ENCODE assay signal across 24 mouse cellular contexts in the genomic region with DNA sequence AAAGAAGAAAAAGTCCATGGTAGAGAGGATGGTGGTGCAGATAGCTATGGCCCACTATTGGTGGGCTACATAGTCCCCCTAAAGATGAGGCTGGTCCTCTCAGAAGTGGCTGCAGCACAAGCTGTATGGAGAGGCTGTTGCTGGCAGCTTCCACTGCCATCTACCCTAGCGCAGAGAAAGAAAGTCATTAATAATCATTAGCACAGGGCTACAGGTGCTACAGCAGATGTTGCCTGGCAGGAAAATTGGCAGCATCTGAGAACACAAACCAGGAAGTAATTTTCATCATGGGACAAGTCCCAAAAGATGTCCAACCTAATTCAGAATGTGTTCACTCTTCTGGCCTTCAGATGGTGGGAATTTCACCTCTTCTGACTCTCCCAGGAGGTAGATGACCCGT.
DNase-seq lines count a peak whose midpoint lies in the region; ATAC-seq and TF ChIP-seq lines count a peak whose summit lies in the region.
"Had no signal": no experiment of that assay in that cellular context is flagged by ENCODE, and none has a peak within 500 bp of the region (broad histone marks: within the 10 kb centered on the region; RNA-seq: fewer than 3 reads in every experiment).

No protein-coding gene starts in this region.

- peak; percentile 63; the same call in 1 of the 2 replicates for ATAC-seq in forebrain, embryonic 15.5 days (replicated peaks)
- ATAC-seq in forebrain, embryonic 11.5 days (replicated peaks; ENCODE audit: low FRiP score): no peak
- ATAC-seq in midbrain, postnatal 0 days (ENCODE audit: low FRiP score): no peak
- no peak for ATAC-seq in midbrain, embryonic 13.5 days
- peak; percentile 62; the same call in 1 of the 2 replicates for ATAC-seq in hindbrain, postnatal 0 days
- ATAC-seq: intestine, embryonic 16.5 days; liver, postnatal 0 days had no signal

- no peaks in the 10 kb centered on the region for H3K4me1 ChIP-seq in forebrain, embryonic 15.5 days
- H3K4me1 ChIP-seq in forebrain, embryonic 11.5 days (replicated peaks; ENCODE audit: control insufficient read depth, insufficient read depth, low read length): no peaks in the 10 kb centered on the region
- no peaks in the 10 kb centered on the region for H3K4me1 ChIP-seq in midbrain, postnatal 0 days (ENCODE audit: insufficient read depth, low read length)
- H3K4me1 ChIP-seq in midbrain, embryonic 13.5 days (replicated peaks): no peaks in the 10 kb centered on the region
- no peaks in the 10 kb centered on the region for H3K4me1 ChIP-seq in hindbrain, postnatal 0 days (ENCODE audit: insufficient read depth, low read length)
- H3K4me1 ChIP-seq: embryonic facial prominence, embryonic 13.5 days; limb, embryonic 10.5 days; neural tube, embryonic 12.5 days; stomach, embryonic 15.5 days had no signal

- H3K9me3 ChIP-seq in forebrain, embryonic 15.5 days: no peaks in the 10 kb centered on the region
- no peaks in the 10 kb centered on the region for H3K9me3 ChIP-seq in forebrain, embryonic 11.5 days (ENCODE audit: control insufficient read depth, low read length)
- H3K9me3 ChIP-seq in midbrain, postnatal 0 days (ENCODE audit: low read length): no peaks in the 10 kb centered on the region
- no peaks in the 10 kb centered on the region for H3K9me3 ChIP-seq in midbrain, embryonic 13.5 days
- H3K9me3 ChIP-seq in hindbrain, postnatal 0 days (ENCODE audit: low read length): no peaks in the 10 kb centered on the region
- H3K9me3 ChIP-seq: embryonic facial prominence, embryonic 13.5 days; heart, embryonic 15.5 days; limb, embryonic 10.5 days; neural tube, embryonic 12.5 days; stomach, embryonic 15.5 days had no signal

- 71% methylated on average over 2 of the region's 2 CpGs for WGBS in forebrain, embryonic 15.5 days
- 85% methylated on average over 2 of the region's 2 CpGs for WGBS in forebrain, embryonic 11.5 days
- 67% methylated on average over 2 of the region's 2 CpGs for WGBS in midbrain, postnatal 0 days
- WGBS in midbrain, embryonic 13.5 days: 81% methylated on average over 2 of the region's 2 CpGs
- 62% methylated on average over 2 of the region's 2 CpGs for WGBS in hindbrain, postnatal 0 days

- H3K4me3 ChIP-seq in forebrain, embryonic 15.5 days: no peak overlapping the region
- H3K4me3 ChIP-seq in forebrain, embryonic 11.5 days (ENCODE audit: low read depth, low read length): no peak overlapping the region
- no peak overlapping the region for H3K4me3 ChIP-seq in midbrain, postnatal 0 days (ENCODE audit: low read depth, low read length)
- H3K4me3 ChIP-seq in midbrain, embryonic 13.5 days (replicated peaks): no peak overlapping the region
- no peak overlapping the region for H3K4me3 ChIP-seq in hindbrain, postnatal 0 days (ENCODE audit: low read length)
- H3K4me3 ChIP-seq: embryonic facial prominence, embryonic 13.5 days; heart, embryonic 15.5 days; left cerebral cortex, adult 2 months; limb, embryonic 10.5 days; neural tube, embryonic 12.5 days; stomach, embryonic 15.5 days had no signal

- H3K36me3 ChIP-seq in forebrain, embryonic 15.5 days: no peaks in the 10 kb centered on the region
- no peaks in the 10 kb centered on the region for H3K36me3 ChIP-seq in forebrain, embryonic 11.5 days (ENCODE audit: control insufficient read depth, insufficient read depth, low read length)
- no peaks in the 10 kb centered on the region for H3K36me3 ChIP-seq in midbrain, postnatal 0 days (ENCODE audit: insufficient read depth, low read length)
- no peaks in the 10 kb centered on the region for H3K36me3 ChIP-seq in midbrain, embryonic 13.5 days
- no peaks in the 10 kb centered on the region for H3K36me3 ChIP-seq in hindbrain, postnatal 0 days (ENCODE audit: insufficient read depth, low read length)
- H3K36me3 ChIP-seq: embryonic facial prominence, embryonic 13.5 days; heart, embryonic 15.5 days; limb, embryonic 10.5 days; neural tube, embryonic 12.5 days; stomach, embryonic 15.5 days had no signal

- no peak overlapping the region for H3K9ac ChIP-seq in forebrain, embryonic 15.5 days (replicated peaks)
- no peak overlapping the region for H3K9ac ChIP-seq in forebrain, embryonic 11.5 days (ENCODE audit: low read length)
- no peak overlapping the region for H3K9ac ChIP-seq in midbrain, postnatal 0 days (replicated peaks; ENCODE audit: low read length, poor library complexity, severe bottlenecking)
- H3K9ac ChIP-seq in midbrain, embryonic 13.5 days (replicated peaks): no peak overlapping the region
- H3K9ac ChIP-seq in hindbrain, postnatal 0 days (replicated peaks; ENCODE audit: low read length): no peak overlapping the region
- H3K9ac ChIP-seq: embryonic facial prominence, embryonic 13.5 days; heart, embryonic 15.5 days; liver, postnatal 0 days; neural tube, embryonic 12.5 days; stomach, embryonic 15.5 days had no signal

- no peak for TF ChIP-seq CTCF in midbrain, postnatal 0 days (IDR thresholded peaks at IDR 0.05)
- no peak for TF ChIP-seq CTCF in hindbrain, postnatal 0 days (IDR thresholded peaks at IDR 0.05; ENCODE audit: low read depth)

- H3K27ac ChIP-seq in forebrain, embryonic 15.5 days (replicated peaks): no peak overlapping the region
- no peak overlapping the region for H3K27ac ChIP-seq in forebrain, embryonic 11.5 days (ENCODE audit: low read depth, low read length)
- H3K27ac ChIP-seq in midbrain, postnatal 0 days (ENCODE audit: low read depth, low read length): no peak overlapping the region
- H3K27ac ChIP-seq in midbrain, embryonic 13.5 days: no peak overlapping the region
- H3K27ac ChIP-seq in hindbrain, postnatal 0 days: no peak overlapping the region
- H3K27ac ChIP-seq: embryonic facial prominence, embryonic 13.5 days; heart, embryonic 15.5 days; left cerebral cortex, adult 2 months; limb, embryonic 10.5 days; neural tube, embryonic 12.5 days; stomach, embryonic 15.5 days had no signal

- H3K27me3 ChIP-seq in forebrain, embryonic 15.5 days: no peaks in the 10 kb centered on the region
- H3K27me3 ChIP-seq in forebrain, embryonic 11.5 days (ENCODE audit: control insufficient read depth, insufficient read depth, low read length): no peaks in the 10 kb centered on the region
- H3K27me3 ChIP-seq in midbrain, postnatal 0 days (ENCODE audit: insufficient read depth, low read length): no peaks in the 10 kb centered on the region
- no peaks in the 10 kb centered on the region for H3K27me3 ChIP-seq in midbrain, embryonic 13.5 days
- no peaks in the 10 kb centered on the region for H3K27me3 ChIP-seq in hindbrain, postnatal 0 days (ENCODE audit: insufficient read depth, low read length)
- H3K27me3 ChIP-seq: CH12.LX; embryonic facial prominence, embryonic 13.5 days; heart, embryonic 15.5 days; neural tube, embryonic 12.5 days; stomach, embryonic 15.5 days had no signal

- no peak for DNase-seq in forebrain, embryonic 11.5 days (ENCODE audit: low spot score)
- peak; percentile 70 for DNase-seq in midbrain, postnatal 0 days (ENCODE audit: low spot score)
- peak; percentile 75 for DNase-seq in cerebellum, adult 9-10 months
- DNase-seq in hindbrain, postnatal 0 days (ENCODE audit: low spot score): peak; percentile 62
- no peak for DNase-seq in adrenal gland, postnatal 10 days
- DNase-seq in gastrocnemius, adult 18-20 months (ENCODE audit: low spot score): no peak
- DNase-seq: adrenal gland, postnatal 25 days; gastrocnemius, postnatal 36 days; heart, postnatal 4 days; kidney, postnatal 36 days; liver, postnatal 0 days; lung, postnatal 36 days; right cerebral cortex, postnatal 25 days; thymus, adult 18-20 months had no signal

- H3K4me2 ChIP-seq in forebrain, embryonic 15.5 days (replicated peaks): no peak overlapping the region
- H3K4me2 ChIP-seq in forebrain, embryonic 11.5 days (ENCODE audit: low read depth, low read length, severe bottlenecking): no peak overlapping the region
- H3K4me2 ChIP-seq in midbrain, postnatal 0 days (ENCODE audit: low read depth, low read length, poor library complexity, severe bottlenecking): no peak overlapping the region
- H3K4me2 ChIP-seq in midbrain, embryonic 13.5 days (replicated peaks): no peak overlapping the region
- H3K4me2 ChIP-seq in hindbrain, postnatal 0 days (ENCODE audit: low read depth, low read length): no peak overlapping the region
- H3K4me2 ChIP-seq: embryonic facial prominence, embryonic 13.5 days; heart, embryonic 15.5 days; neural tube, embryonic 12.5 days; stomach, embryonic 15.5 days had no signal

Comparison
In these comparisons a context has a peak if more than half of its experiments do, and no peak if none do; other contexts are left out.
1. ATAC-seq: peak in forebrain, embryonic 15.5 days (single experiment) and hindbrain, postnatal 0 days (single experiment); none in forebrain, embryonic 11.5 days (single experiment), midbrain, postnatal 0 days (single experiment) and midbrain, embryonic 13.5 days (single experiment).
2. DNase-seq: peak in midbrain, postnatal 0 days (single experiment), cerebellum, adult 9-10 months (single experiment) and hindbrain, postnatal 0 days (single experiment); none in forebrain, embryonic 11.5 days (single experiment), adrenal gland, postnatal 10 days (single experiment) and gastrocnemius, adult 18-20 months (single experiment).